Mouse (Mus musculus) c-Kit-positive CD71-positive TER-119-negative erythroid progenitor cells, embryonic 14.5 days (primary cell): ENCODE measurements around the gene Xkrx.
A peak's percentile ranks its signal among the peaks of the same experiment; 100 is the strongest.
"Not testable (repeated sequence)": the region's sequence is repeated elsewhere in the genome, so short reads cannot be mapped to it uniquely, and the experiment has no call there.

Source experiments
- DNase-seq: peaks from one replicate; pipeline ENCODE4 v3.0.0-alpha.2; 2013; ENCODE audit warnings: low read depth

Xkrx gene

DNA sequence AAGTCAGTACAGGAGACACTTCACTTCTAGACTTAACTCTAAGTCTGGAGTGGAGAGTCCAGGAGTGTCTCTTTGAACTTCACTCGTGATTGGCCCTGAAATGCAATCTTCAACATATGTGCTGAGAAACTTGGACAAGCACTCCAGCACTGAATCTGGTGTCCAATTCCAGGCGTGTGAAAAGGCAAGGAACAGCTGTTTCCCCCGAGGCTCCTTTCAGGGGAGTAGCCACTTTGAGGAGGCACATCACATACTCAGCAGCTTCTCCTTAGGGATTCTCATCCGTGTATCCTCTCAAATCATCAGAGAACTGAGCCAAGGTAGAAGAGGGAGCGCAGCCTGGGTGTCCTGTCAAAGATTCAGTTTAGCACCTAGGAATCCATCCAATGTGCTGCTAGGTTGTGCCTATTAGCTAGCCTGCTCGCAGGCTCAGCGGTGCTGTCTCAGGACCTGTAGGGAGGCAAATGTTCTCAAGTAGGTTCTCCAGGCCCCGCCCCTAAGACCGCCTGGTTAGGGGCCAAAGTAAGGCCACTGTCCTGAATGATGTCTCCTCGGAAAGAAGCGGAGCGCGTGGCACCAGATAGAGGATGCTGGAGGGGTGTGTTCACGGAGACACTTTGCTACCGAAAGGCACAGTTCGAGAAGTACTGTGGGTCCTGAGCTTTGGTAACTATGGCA lies at the start of gene Xkrx:
Gene Xkrx, minus strand, starts transcription at position 34 of the 678 bp plus-strand sequence.
- no peak for DNase-seq

DNA sequence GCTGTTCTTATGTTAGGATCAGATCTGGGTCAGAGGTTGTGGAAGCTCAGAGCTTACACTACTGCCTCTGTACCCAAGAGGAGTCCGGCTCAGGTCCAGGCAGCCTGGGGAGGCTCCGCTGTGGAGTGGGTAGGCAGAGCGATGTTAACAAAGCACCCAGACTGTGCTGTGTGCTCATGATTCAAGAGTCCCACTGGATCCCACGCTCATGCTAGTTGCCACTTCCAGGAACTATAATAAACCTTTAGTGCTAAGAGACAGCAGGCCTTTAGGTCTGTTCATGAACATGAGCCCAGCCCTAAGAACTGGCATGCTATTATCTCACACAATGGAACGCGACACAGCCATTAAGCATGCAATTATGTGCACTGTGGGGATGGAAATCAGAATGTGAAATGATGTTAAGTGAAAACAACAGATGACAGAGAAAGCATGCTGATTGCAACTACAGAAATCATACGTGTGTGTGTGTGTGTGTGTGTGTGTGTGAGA lies 49.3 kb upstream of the Xkrx start:
- DNase-seq = no peak

GRCm38 (mm10) chrX:134208491-134208890 lies 46.6 kb upstream of the Xkrx start:
- peak; percentile 25 for DNase-seq

DNA sequence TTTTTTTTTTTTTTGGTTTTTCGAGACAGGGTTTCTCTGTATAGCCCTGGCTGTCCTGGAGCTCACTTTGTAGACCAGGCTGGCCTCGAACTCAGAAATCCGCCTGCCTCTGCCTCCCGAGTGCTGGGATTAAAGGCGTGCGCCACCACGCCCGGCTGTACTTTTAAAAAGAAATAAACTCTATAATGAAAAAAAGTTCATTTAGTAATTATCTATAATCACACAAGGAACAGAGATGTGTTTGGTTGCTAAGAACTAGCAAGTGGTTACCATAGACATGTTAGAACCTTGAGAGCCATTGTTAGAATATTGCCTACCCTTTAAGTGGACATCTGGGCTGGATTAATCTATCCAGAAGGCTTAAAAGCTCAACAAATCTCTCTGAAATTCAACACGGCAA lies 25.3 kb upstream of the Xkrx start, which contains the start of gene Arl13a:
Gene Arl13a, plus strand, starts transcription at position 301 of the 400 bp plus-strand sequence.
- not testable (repeated sequence) for DNase-seq

DNA sequence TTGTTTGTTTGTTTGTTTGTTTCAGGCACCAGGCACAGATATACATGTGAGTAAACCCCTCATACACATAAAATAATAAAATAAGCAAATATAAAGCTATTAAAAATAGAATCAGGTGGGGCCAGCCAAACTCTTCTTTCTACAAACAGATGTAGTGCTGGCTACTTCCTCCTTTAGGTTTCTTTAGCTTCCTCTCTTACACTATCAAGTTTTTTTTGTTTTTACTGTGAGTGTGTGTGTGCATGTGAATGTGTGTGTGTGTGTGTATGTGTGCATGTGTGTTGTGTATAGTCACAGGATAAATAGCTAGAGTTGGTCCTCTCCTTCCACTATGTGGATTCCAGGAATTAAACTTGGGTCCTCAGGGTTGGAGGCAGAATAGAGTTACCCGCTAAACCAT lies 12.8 kb upstream of the Xkrx start:
- DNase-seq = no peak

DNA sequence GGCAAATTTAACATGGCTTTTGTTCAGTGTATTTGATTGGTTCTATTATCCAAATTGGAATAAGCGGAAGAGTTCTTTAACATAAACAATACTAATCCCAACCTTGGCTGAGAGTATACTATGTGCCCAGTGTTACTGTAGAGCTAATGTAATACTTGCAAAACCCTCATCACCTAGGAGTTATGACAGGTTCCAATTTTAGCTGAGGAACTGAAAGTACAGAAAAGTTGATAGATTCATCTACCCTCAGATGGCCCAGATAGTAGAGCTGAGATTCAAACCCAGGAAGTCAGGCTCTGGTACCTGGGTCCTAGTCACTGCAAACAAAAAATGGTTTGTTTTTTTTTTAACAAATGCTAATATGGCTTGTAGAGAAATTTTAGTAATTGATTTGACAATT lies 8.7 kb upstream of the Xkrx start:
- DNase-seq = no peak

GRCm38 (mm10) chrX:134163484-134163883 lies 1.6 kb upstream of the Xkrx start:
- no peak for DNase-seq

GRCm38 (mm10) chrX:134162826-134163225 lies 950 bp upstream of the Xkrx start:
- no peak for DNase-seq

DNA sequence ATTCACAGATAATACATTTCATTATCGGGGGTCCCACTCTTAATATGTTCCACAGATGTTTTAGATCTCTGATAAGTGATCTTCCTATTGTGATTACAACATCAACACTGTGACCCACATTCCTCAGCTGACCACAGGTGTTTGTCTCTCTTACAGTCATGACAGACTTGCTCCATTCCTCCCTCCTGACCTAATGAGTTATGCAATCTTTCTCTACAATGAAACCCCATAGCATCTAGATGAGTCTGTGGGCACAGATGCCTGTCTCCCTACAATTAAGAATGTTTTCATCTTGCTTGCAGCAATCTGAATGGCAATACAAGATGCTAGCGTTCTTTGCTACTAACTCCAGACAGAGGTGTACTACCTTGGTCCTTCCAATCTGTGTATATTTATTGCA lies 1.4 kb downstream of the Xkrx start:
- DNase-seq = no peak

DNA sequence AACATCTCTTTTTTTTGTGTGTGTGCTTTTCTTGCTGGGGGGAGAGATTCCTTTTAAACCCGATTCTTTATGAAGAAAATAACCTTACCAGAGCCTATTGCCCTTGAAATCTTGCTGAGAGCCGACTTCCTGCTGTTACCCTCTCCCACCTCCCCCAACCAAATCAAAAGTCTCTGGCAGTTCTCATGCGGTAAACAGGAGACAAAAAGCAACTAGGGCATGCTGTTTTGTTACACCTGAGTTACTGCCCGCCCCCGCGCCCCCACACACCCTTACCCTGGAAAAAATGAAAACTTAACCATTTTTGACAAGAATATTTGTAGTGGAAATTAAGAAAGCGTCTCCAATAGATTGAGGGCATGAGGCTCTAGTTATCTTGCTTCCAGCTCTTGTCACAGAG lies 3.7 kb downstream of the Xkrx start:
- no peak for DNase-seq

GRCm38 (mm10) chrX:134141986-134142385 lies 19.9 kb downstream of the Xkrx start:
- no peak for DNase-seq

DNA sequence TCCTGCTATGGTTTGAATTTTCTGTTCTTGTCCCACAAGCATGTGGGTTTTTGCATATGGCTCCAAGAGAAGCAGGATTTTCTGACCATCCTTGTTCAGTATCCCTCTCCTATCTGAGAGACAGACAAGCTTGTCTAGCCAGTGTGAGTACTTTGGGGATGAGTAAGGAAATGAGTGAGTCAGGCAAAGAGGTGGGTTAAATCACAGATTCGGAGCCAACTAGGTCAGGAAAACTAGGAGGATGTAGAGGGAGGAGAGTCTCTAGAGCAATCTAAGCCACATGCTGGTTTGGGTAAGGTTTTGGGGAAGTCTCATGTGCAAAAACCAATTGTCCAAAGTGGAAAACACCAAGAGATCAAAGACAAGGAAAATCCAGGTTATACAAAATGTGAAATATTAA lies 20.3 kb downstream of the Xkrx start:
- no peak for DNase-seq

GRCm38 (mm10) chrX:134140024-134140423 lies 21.9 kb downstream of the Xkrx start:
- no peak for DNase-seq

DNA sequence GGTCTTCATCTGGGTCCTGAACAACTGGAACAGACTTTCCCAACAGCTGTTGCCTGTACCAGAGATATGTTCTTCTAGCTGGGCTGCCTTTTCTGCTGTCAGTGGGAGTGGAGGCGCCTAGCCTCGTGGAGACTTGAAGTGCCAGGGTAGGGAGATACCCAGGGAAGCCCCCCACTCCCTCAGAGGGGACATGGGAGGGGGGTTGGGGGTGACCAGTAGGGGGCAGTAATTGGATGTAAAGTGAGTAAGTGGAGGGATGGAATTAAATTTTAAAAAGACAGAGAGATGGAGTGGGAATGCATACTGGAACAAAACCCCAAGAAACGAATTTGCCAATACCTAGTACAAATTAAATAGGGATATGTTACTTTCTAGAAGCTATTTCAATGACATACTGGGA lies 28.1 kb downstream of the Xkrx start:
- DNase-seq = no peak

DNA sequence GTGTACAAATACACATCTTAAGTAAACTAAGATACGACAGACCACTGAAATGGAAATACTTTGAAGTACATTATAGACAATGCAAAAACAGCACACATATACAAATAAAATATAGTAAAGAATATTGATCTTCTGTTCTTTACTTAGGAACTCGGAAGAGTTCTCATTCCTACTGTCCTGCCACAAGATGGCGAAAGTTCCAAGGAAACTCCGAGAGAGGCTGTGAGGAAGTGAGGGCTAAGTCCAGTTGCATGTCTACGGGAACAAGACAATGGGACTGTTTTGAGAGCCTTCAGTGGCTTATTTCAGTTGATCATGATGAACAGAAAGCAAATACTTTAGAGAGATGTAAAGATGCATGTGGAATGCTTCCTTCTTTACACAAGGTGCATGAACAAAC lies 29.6 kb downstream of the Xkrx start:
- DNase-seq = no peak

- no peak for DNase-seq
Observed at GRCm38 (mm10) chrX:134128549-134128948, 33.3 kb downstream of the Xkrx start.

DNA sequence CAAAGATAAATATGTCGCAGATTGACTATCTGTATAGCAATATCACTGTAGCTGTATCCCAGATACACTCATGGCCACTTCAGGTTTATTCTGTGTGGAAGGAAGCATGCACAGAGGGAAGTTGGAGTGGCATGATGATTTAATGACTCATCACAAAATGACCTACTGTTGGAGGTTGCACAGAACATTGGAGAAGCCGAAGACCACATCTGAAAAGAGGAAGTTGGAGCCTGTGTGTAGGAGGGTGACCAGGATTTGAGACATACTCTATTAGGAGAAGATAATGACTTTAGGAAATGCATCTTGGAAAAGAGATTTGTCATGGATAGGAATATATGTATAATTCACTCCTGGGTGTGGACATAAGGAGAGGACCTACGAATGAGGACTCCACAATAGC lies 45.5 kb downstream of the Xkrx start:
- no peak for DNase-seq

GRCm38 (mm10) chrX:134111767-134112166 lies 50.1 kb downstream of the Xkrx start:
- DNase-seq = no peak

DNA sequence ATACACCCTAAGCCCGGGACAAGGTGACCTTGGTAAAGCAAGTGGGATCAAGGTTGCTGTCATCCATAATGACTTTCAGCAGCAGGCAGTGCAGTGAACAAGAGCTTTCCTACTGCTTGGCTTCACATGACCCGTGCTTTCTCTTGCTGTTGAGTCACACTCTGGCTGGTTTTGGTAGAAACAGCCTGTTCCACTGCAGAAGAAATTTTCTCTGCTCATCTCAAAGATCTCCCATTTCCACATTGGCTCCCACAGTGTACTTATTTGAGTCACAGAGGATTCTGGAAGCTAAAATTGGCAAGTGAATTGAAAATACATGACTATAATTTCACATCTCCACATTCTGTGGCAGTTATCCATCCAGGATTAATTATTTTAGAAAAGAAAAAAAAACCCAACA lies 59.2 kb downstream of the Xkrx start:
- DNase-seq = no peak
